Mouse (Mus musculus): ENCODE measurements around the gene Olfr190. TPM values are rescaled to one million over a fixed set of nuclear protein-coding genes. Genes with fewer than 3 reads are reported as not detected.

Gene Olfr190
- polyA plus RNA-seq, 1 experiment: not detected

GRCm38 (mm10) chr16:59039710-59040109 is 38.1 kb downstream of the Olfr190 start, which contains the start of gene Olfr187:
Gene Olfr187, minus strand, starts transcription at chr16:59039767.
- Histone ChIP-seq H3K4me3 (ENCODE audit: low read depth, low read length) (no peak within 1 kb of the TSS), H3K36me3 (ENCODE audit: control insufficient read depth, insufficient read depth, low read length, poor library complexity, severe bottlenecking) (no peaks in the 10 kb centered on the region), H3K9ac (ENCODE audit: low read depth, poor library complexity, severe bottlenecking) (no peak within 1 kb of the TSS), H3K4me1 (ENCODE audit: control insufficient read depth, insufficient read depth, low read length) (no peaks in the 10 kb centered on the region), H3K9me3 (replicated peaks; ENCODE audit: control insufficient read depth, insufficient read depth, low read length, poor library complexity, severe bottlenecking) (no peaks in the 10 kb centered on the region), H3K27ac (ENCODE audit: insufficient read depth, low read length) (no peak within 1 kb of the TSS), H3K27me3 (ENCODE audit: control insufficient read depth, insufficient read depth, low read length, poor library complexity, severe bottlenecking) (no peaks in the 10 kb centered on the region)
- TF ChIP-seq CTCF (IDR thresholded peaks at IDR 0.05; ENCODE audit: low read depth, low read length) (no peak), EP300 (IDR thresholded peaks at IDR 0.05; ENCODE audit: insufficient read depth, low read depth, low read length) (no peak), POLR2A (IDR thresholded peaks at IDR 0.05; ENCODE audit: insufficient read depth, low read length) (no peak)

GRCm38 (mm10) chr16:59030191-59030590 is 47.6 kb downstream of the Olfr190 start, which contains the start of gene Olfr186:
Gene Olfr186, minus strand, starts transcription at chr16:59030291.
- H3K4me3 ChIP-seq (ENCODE audit: low read depth, low read length): no peak within 1 kb of the TSS

More at GRCm38 (mm10) chr16:59030191-59030590, 47.6 kb downstream of the Olfr190 start, which contains the start of gene Olfr186:
- Histone ChIP-seq H3K36me3 (ENCODE audit: control insufficient read depth, insufficient read depth, low read length, poor library complexity, severe bottlenecking) (no peaks in the 10 kb centered on the region), H3K27ac (ENCODE audit: insufficient read depth, low read length) (no peak within 1 kb of the TSS), H3K27me3 (ENCODE audit: control insufficient read depth, insufficient read depth, low read length, poor library complexity, severe bottlenecking) (no peaks in the 10 kb centered on the region), H3K9me3 (replicated peaks; ENCODE audit: control insufficient read depth, insufficient read depth, low read length, poor library complexity, severe bottlenecking) (no peaks in the 10 kb centered on the region), H3K4me1 (ENCODE audit: control insufficient read depth, insufficient read depth, low read length) (no peaks in the 10 kb centered on the region), H3K9ac (ENCODE audit: low read depth, poor library complexity, severe bottlenecking) (no peak within 1 kb of the TSS)
- TF ChIP-seq CTCF (IDR thresholded peaks at IDR 0.05; ENCODE audit: low read depth, low read length) (no peak), EP300 (IDR thresholded peaks at IDR 0.05; ENCODE audit: insufficient read depth, low read depth, low read length) (no peak), POLR2A (IDR thresholded peaks at IDR 0.05; ENCODE audit: insufficient read depth, low read length) (no peak)

Other genes starting within 250 kb of the Olfr190 start
- gene Olfr177, start 203.2 kb downstream of the Olfr190 start, polyA plus RNA-seq (2011; ENCODE audit: insufficient read depth, insufficient read length, low read depth, missing spikeins): not detected in 2 replicates
- gene Olfr178, start 185.9 kb downstream of the Olfr190 start, polyA plus RNA-seq (2011; ENCODE audit: insufficient read depth, insufficient read length, low read depth, missing spikeins): not detected in 2 replicates
- gene Olfr181, start 149.2 kb downstream of the Olfr190 start, polyA plus RNA-seq (2011; ENCODE audit: insufficient read depth, insufficient read length, low read depth, missing spikeins): not detected in 2 replicates
- gene Olfr180, start 148.6 kb downstream of the Olfr190 start, polyA plus RNA-seq (2011; ENCODE audit: insufficient read depth, insufficient read length, low read depth, missing spikeins): not detected in 2 replicates
- gene Olfr183, start 82.6 kb downstream of the Olfr190 start, polyA plus RNA-seq (2011; ENCODE audit: insufficient read depth, insufficient read length, low read depth, missing spikeins): not detected in 2 replicates
- gene Olfr186, start 47.7 kb downstream of the Olfr190 start, polyA plus RNA-seq (2011; ENCODE audit: insufficient read depth, insufficient read length, low read depth, missing spikeins): not detected in 2 replicates
- gene Olfr187, start 38.2 kb downstream of the Olfr190 start, polyA plus RNA-seq (2011; ENCODE audit: insufficient read depth, insufficient read length, low read depth, missing spikeins): not detected in 2 replicates
- gene Olfr191, start 11.8 kb upstream of the Olfr190 start, polyA plus RNA-seq (2011; ENCODE audit: insufficient read depth, insufficient read length, low read depth, missing spikeins): not detected in 2 replicates
- gene Olfr193, start 33.9 kb upstream of the Olfr190 start, polyA plus RNA-seq (2011; ENCODE audit: insufficient read depth, insufficient read length, low read depth, missing spikeins): not detected in 2 replicates
- not detected in 2 replicates for gene Olfr194, start 43.1 kb upstream of the Olfr190 start, polyA plus RNA-seq (2011; ENCODE audit: insufficient read depth, insufficient read length, low read depth, missing spikeins)
- not detected in 2 replicates for gene Olfr195, start 69.0 kb upstream of the Olfr190 start, polyA plus RNA-seq (2011; ENCODE audit: insufficient read depth, insufficient read length, low read depth, missing spikeins)
- not detected in 2 replicates for gene Olfr196, start 92.4 kb upstream of the Olfr190 start, polyA plus RNA-seq (2011; ENCODE audit: insufficient read depth, insufficient read length, low read depth, missing spikeins)
- not detected in 2 replicates for gene Olfr198, start 125.5 kb upstream of the Olfr190 start, polyA plus RNA-seq (2011; ENCODE audit: insufficient read depth, insufficient read length, low read depth, missing spikeins)
- gene Olfr199, start 141.8 kb upstream of the Olfr190 start, polyA plus RNA-seq (2011; ENCODE audit: insufficient read depth, insufficient read length, low read depth, missing spikeins): not detected in 2 replicates
- not detected in 2 replicates for gene Olfr201, start 194.6 kb upstream of the Olfr190 start, polyA plus RNA-seq (2011; ENCODE audit: insufficient read depth, insufficient read length, low read depth, missing spikeins)
- gene Olfr202, start 208.8 kb upstream of the Olfr190 start, polyA plus RNA-seq (2011; ENCODE audit: insufficient read depth, insufficient read length, low read depth, missing spikeins): not detected in 2 replicates
- gene Olfr203, start 220.9 kb upstream of the Olfr190 start, polyA plus RNA-seq (2011; ENCODE audit: insufficient read depth, insufficient read length, low read depth, missing spikeins): not detected in 2 replicates
- not detected in 2 replicates for gene Olfr204, start 240.2 kb upstream of the Olfr190 start, polyA plus RNA-seq (2011; ENCODE audit: insufficient read depth, insufficient read length, low read depth, missing spikeins)

Data from ES-Bruce4 (cell line).